Mouse (Mus musculus) liver, adult 2 months (tissue): ENCODE measurements around the gene Thbd. TPM values are rescaled to one million over a fixed set of nuclear protein-coding genes. Genes with fewer than 3 reads are reported as not detected.
A peak's percentile ranks its signal among the peaks of the same experiment; 100 is the strongest.

Source experiments
- DNase-seq: peaks from one replicate; pipeline ENCODE4 v3.0.0-alpha.2; 2011; ENCODE audit warnings: low read depth, low spot score; ENCODE audit errors: extremely low read depth
- H3K27ac ChIP-seq: fragments of 200-500 bp; replicated peaks from 2 replicates; pipeline ENCODE4 v1.5.1; 2012; ENCODE audit warnings: low read depth, mild to moderate bottlenecking, control low read depth, inconsistent platforms, low read length; ENCODE audit not compliant: insufficient read depth
- H3K27me3 ChIP-seq: fragments of 200-500 bp; 2 replicates; pipeline ENCODE4 v1.6.1; 2012; ENCODE audit warnings: mild to moderate bottlenecking, moderate library complexity, low read length, inconsistent platforms; ENCODE audit not compliant: control insufficient read depth, insufficient read depth
- H3K36me3 ChIP-seq: fragments of 200-500 bp; 2 replicates; pipeline ENCODE4 v1.6.1; 2012; ENCODE audit warnings: low read length, inconsistent platforms; ENCODE audit not compliant: control insufficient read depth, insufficient read depth
- H3K4me1 ChIP-seq: fragments of 200-500 bp; 2 replicates; pipeline ENCODE4 v1.6.1; 2011; ENCODE audit warnings: low read length; ENCODE audit not compliant: control insufficient read depth, insufficient read depth
- H3K4me3 ChIP-seq: fragments of 200-500 bp; 2 replicates; pipeline ENCODE4 v1.5.1; 2011; ENCODE audit warnings: low read depth, mild to moderate bottlenecking, control low read depth, low read length, moderate library complexity; ENCODE audit not compliant: insufficient read depth
- H3K79me2 ChIP-seq: fragments of 200-500 bp; 2 replicates; pipeline ENCODE4 v1.6.1; 2012; ENCODE audit warnings: inconsistent platforms, mild to moderate bottlenecking, low read length, moderate library complexity; ENCODE audit not compliant: control insufficient read depth, insufficient read depth
- H3K9ac ChIP-seq: fragments of 200-500 bp; 2 replicates; pipeline ENCODE4 v1.6.1; 2012; ENCODE audit warnings: low read depth, mild to moderate bottlenecking, control low read depth, inconsistent platforms, low read length
- CTCF ChIP-seq: fragments of 200-500 bp; IDR thresholded peaks from 2 replicates; pipeline ENCODE4 v1.5.1; 2011; ENCODE audit warnings: low read depth, low read length, control low read depth
- POLR2A ChIP-seq: fragments of 200-500 bp; IDR thresholded peaks from 2 replicates; pipeline ENCODE4 v1.6.1; 2011; ENCODE audit warnings: low read length, control low read depth; ENCODE audit not compliant: insufficient read depth; ENCODE audit errors: extremely low read depth
- WGBS: fragments of 180-500 bp; shearing (Covaris S2); methylation state at CpG from one replicate; pipeline ENCODE4 v1.1.7; 2018; 5-methylcytosine and 5-hydroxymethylcytosine counted together
- polyA plus RNA-seq: library from polyadenylated mRNA; depleted of rRNA; stranded (reverse); fragments of >200 nt; gene quantifications from 2 replicates; pipeline ENCODE4 v1.2.3, GENCODE M21; 2012; rRNA removed
- total RNA-seq: library from RNA; depleted of rRNA; stranded (reverse); fragments of >200 nt; gene quantifications from 2 replicates; pipeline ENCODE4 v1.2.3, GENCODE M21; 2014; rRNA removed

The Thbd gene
- total RNA-seq, result 2.3 TPM in 2 replicates
- 2.0 and 2.2 TPM in 2 replicates for polyA plus RNA-seq

DNA sequence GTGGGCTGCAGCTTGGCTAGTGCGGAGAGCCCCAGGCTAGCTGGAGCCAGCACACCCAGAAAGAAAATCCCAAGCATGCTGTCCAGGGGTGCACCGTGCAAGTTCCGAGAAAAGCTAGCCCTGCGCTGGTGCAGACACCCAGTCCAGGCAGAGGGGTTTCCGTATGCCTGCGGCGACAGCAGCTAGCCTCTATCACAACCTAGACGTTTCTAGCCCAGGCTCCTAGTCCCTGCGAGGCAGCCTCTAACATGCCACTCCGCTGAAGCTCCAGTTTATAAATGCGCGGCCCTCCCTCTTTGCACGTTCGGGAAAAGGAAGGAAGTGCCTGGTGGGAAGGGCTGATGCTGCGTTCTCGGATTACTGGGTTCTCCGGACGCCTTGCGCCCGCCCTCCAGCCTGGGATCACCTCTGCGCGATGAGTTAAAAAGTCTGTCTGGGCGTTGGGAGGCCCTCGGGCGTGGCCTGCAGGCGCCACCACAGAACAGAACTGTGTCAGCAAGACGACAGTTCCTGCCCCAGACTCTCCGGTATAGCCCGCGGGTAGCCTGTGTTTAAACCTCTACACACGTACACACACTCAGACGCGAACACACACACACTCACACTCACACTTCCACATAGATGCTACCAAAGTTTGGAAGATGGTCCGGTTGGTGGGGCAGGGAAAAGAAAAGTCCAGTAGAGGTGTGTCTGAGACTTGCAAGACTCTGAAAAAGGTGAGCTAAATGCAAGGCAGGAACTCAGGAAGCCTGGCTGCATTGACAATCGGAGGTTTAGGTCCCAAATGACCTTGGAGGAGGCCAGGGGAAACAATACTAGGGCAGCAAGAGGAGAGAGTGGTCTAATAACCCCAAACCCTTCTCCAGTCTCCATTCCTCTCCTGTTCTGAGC, at the start of gene Thbd:
Thbd (minus strand) TSS at position 319 of the 891 bp plus-strand sequence.
- no peaks in the 10 kb centered on the region for H3K36me3 ChIP-seq
- H3K4me3 ChIP-seq, result peak within 1 kb of the TSS; percentile 77
- peak within 1 kb of the TSS; percentile 67 for H3K9ac ChIP-seq
- TF ChIP-seq POLR2A (0 out of 2 replicates have a peak, but pooled peaks have one; percentile 49), CTCF (no peak)
- H3K27me3 ChIP-seq, result no peaks in the 10 kb centered on the region
- no peaks in the 10 kb centered on the region for H3K4me1 ChIP-seq
- H3K27ac ChIP-seq, result peak within 1 kb of the TSS; percentile 50
- DNase-seq, result peak; percentile 28
- WGBS, result 3% methylated on average over 35 of the region's 35 CpGs
- no peaks in the 10 kb centered on the region for H3K79me2 ChIP-seq

DNA sequence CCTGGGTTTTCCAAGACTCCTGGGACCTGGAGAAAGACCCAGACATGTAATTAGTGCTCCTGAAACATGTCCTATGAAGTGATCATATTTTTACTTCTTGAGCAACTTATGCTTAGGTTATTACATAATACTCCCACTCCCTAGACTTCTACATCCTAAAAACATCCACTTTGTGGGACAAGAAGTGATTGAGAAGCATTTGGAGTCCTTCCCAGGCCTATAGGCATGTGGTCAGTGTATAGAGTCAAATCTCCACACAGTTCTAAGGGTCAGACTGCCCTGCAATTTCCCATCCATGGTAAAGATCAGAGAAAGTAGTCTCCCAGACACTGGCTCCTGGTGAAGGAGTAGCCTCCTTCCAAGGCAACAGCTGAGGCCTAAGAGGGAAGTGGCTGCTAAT, 47.4 kb upstream of the Thbd start:
- no peak overlapping the region for H3K9ac ChIP-seq
- H3K4me3 ChIP-seq, result no peak overlapping the region
- H3K27ac ChIP-seq, result no peak overlapping the region
- TF ChIP-seq CTCF, result no peak
- TF ChIP-seq POLR2A, result no peak
- no peaks in the 10 kb centered on the region; the same call in 1 of the 2 replicates for H3K4me1 ChIP-seq
- no peaks in the 10 kb centered on the region for H3K79me2 ChIP-seq
- DNase-seq, result no peak
- H3K27me3 ChIP-seq, result no peaks in the 10 kb centered on the region
- H3K36me3 ChIP-seq, result no peaks in the 10 kb centered on the region

DNA sequence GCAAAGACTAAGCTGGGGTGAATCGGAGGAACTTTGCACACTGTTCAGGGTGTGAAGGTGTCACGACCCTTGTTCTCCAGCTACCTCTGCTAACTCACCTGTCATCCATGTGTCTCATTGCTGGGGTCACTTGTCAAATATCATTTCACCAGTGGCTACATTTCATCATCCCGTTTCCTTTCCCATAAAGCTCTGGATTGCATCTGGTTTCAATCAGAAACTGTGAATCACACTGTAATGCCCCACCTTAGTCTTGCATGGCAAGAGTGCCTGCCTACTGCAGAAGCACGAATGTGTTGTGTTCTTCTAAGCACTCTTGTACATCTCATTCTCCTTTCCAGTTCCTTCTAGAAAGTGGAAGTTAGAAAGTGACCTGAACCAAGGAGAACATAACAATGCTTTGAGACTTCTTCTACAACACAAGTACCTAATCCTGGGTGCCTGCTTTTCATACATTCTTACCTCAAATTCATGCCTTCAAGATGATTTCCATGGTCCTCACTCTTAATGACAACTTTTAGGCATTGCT, 46.1 kb upstream of the Thbd start:
- TF ChIP-seq CTCF (no peak), POLR2A (no peak)
- no peak overlapping the region for H3K27ac ChIP-seq
- H3K4me3 ChIP-seq, result no peak overlapping the region
- no peaks in the 10 kb centered on the region for H3K79me2 ChIP-seq
- 84% methylated on average over 4 of the region's 4 CpGs for WGBS
- DNase-seq, result no peak
- no peaks in the 10 kb centered on the region for H3K27me3 ChIP-seq
- H3K9ac ChIP-seq, result no peak overlapping the region
- no peaks in the 10 kb centered on the region; the same call in 1 of the 2 replicates for H3K4me1 ChIP-seq
- H3K36me3 ChIP-seq, result no peaks in the 10 kb centered on the region

DNA sequence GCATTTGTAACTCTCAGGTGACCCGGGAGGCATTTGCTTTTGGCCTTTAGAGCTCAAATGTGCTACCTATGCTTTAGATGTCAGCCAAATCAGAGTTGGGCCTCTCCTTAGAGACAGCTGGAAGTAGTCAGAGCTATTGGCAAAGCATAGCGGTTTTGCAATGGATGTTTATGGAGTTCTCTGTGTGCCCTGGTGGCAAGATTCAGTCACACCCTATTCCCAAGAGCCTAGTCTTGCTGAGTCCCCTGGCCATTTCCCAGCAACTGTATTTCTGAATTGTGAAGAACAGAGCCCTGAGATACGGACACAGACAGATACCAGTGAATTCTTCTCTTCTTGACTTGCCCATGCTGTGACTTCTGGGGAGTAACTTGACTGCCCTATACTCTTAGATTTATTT, 45.1 kb upstream of the Thbd start:
- TF ChIP-seq POLR2A (no peak), CTCF (no peak)

DNA sequence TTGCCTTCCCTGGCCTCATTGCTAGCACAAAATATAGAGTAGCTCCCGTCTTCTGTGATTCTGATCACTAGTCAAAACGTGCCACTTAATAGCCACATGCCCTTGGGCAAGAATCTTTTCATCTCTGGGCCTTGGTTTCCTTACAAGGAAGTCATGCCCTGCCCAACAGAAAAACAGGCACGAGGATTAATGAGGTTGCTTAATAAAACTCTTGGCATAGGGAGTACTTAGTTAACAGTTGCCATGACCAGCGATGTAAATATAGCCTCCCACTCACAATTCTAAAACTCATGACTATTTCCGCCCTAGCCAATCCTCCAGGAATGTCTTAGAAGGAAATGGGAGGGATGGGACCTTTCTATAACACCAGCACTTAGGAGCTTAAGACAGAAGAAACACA, 43.5 kb upstream of the Thbd start:
- DNase-seq, result no peak
- TF ChIP-seq CTCF (no peak), POLR2A (no peak)
- Histone ChIP-seq H3K4me1 (no peaks in the 10 kb centered on the region; the same call in 1 of the 2 replicates), H3K36me3 (no peaks in the 10 kb centered on the region), H3K27ac (no peak overlapping the region), H3K79me2 (no peaks in the 10 kb centered on the region), H3K9ac (no peak overlapping the region), H3K4me3 (no peak overlapping the region), H3K27me3 (no peaks in the 10 kb centered on the region)
- WGBS, result 74% methylated on average over 5 of the region's 5 CpGs

More for the DNA sequence above, 45.1 kb upstream of the Thbd start:
- no peaks in the 10 kb centered on the region for H3K27me3 ChIP-seq
- 92% methylated on average over 3 of the region's 3 CpGs for WGBS
- no peak overlapping the region for H3K27ac ChIP-seq
- no peak overlapping the region for H3K9ac ChIP-seq
- no peaks in the 10 kb centered on the region; the same call in 1 of the 2 replicates for H3K4me1 ChIP-seq
- H3K36me3 ChIP-seq, result no peaks in the 10 kb centered on the region
- H3K79me2 ChIP-seq, result no peaks in the 10 kb centered on the region
- DNase-seq, result no peak
- no peak overlapping the region for H3K4me3 ChIP-seq
